Mouse (Mus musculus): ENCODE measurements around the gene Prmt1.

Prmt1 gene

DNA sequence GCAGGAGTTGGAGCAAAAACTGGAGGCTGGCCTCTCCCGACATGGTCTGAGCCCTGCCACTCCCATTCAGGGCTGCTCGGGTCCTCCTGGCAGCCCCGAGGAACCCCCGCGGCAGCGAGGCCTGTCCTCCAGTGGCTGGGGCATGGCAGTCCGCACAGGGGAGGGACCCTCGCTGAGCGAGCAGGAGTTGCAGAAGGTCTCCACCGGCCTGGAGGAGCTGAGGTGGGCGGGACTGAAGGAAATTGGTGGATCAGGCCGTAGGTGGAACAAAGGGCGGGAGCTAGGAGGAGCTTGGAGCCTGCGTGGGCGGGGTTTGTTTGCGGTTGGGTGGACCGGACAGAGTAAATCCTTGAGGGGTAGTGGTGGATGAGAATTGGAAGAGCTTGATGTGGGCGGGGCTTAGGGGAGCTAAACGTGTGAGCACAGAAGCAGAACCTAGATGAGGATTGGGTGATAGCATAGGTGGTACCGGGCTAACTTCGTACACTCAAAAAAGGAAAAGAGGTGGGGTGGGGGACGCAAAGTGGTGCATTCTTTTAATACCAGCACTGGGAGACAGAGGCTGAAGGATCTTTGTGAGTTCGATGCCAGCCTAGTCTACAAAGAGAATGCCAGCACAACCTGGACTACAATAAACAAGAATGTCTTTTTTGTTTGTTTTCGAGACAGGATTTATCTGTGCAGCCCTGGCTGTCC, 33.6 kb downstream of the Prmt1 start:
- peak; percentile 51 to 82 for DNase-seq (ENCODE audit: low spot score in 2 of 2)

- peak in 1 of 2 experiments; percentile 57 for DNase-seq (ENCODE audit: low spot score in 2 of 2)
Measured at GRCm38 (mm10) chr7:44951960-44952359, 34.4 kb downstream of the Prmt1 start.

GRCm38 (mm10) chr7:44949922-44950321, 36.4 kb downstream of the Prmt1 start:
- DNase-seq (ENCODE audit: low spot score in 2 of 2), result no peak

- no peak for DNase-seq (ENCODE audit: low spot score in 2 of 2)
Measured at GRCm38 (mm10) chr7:44942904-44943303, 43.5 kb downstream of the Prmt1 start, which contains the start of gene Tsks. Tsks (plus strand) TSS chr7:44943204.

GRCm38 (mm10) chr7:44938680-44939079, 47.7 kb downstream of the Prmt1 start:
- no peak for DNase-seq (ENCODE audit: low spot score in 2 of 2)

GRCm38 (mm10) chr7:44929204-44930151, 56.9 kb downstream of the Prmt1 start, which contains the start of gene Ap2a1:
Ap2a1 (minus strand) TSS chr7:44929496.
- DNase-seq (ENCODE audit: low spot score in 2 of 2), result peak; percentile 98 to 100

- DNase-seq (ENCODE audit: low spot score in 2 of 2), result no peak
Measured at GRCm38 (mm10) chr7:44928570-44928969, 57.8 kb downstream of the Prmt1 start.

Data from spleen, postnatal 10 days (tissue).